Mouse (Mus musculus) kidney, postnatal 0 days (tissue): Measurements from ENCODE around the gene Olfr905. TPM values are rescaled to one million over a fixed set of nuclear protein-coding genes. Genes with fewer than 3 reads are reported as not detected.

Experiments used
- ATAC-seq: fragments of 200-750 bp; cut with Nextera tagmentation; replicated peaks from 2 replicates; pipeline ENCODE4 v1.8.0; 2017; ENCODE audit warnings: low read depth, moderate number of reproducible peaks, moderate TSS enrichment, moderate library complexity; ENCODE audit not compliant: low FRiP score
- DNase-seq: peaks from one replicate; pipeline ENCODE4 v3.0.0-alpha.2; 2016; ENCODE audit warnings: low spot score
- H3K27ac ChIP-seq: fragments of 300-500 bp; sonication (generic); 2 replicates; pipeline ENCODE4 v1.5.1; 2014; ENCODE audit warnings: mild to moderate bottlenecking
- H3K27me3 ChIP-seq: fragments of 300-500 bp; sonication (generic); 2 replicates; pipeline ENCODE4 v1.6.1; 2014; ENCODE audit warnings: low read length, mixed read lengths; ENCODE audit not compliant: insufficient read depth
- H3K36me3 ChIP-seq: fragments of 300-500 bp; sonication (generic); 2 replicates; pipeline ENCODE4 v1.6.1; 2014; ENCODE audit warnings: low read length, mixed read lengths; ENCODE audit not compliant: insufficient read depth
- H3K4me1 ChIP-seq: fragments of 300-500 bp; sonication (generic); replicated peaks from 2 replicates; pipeline ENCODE4 v1.6.1; 2014; ENCODE audit warnings: antibody characterized with exemption, low read length, mixed read lengths; ENCODE audit not compliant: insufficient read depth
- H3K4me2 ChIP-seq: fragments of 300-500 bp; sonication (generic); 2 replicates; pipeline ENCODE4 v1.6.1; 2014; ENCODE audit warnings: mild to moderate bottlenecking, low read length, moderate library complexity, mixed read lengths
- H3K4me3 ChIP-seq: fragments of 300-500 bp; sonication (generic); replicated peaks from 2 replicates; pipeline ENCODE4 v1.5.1; 2014; ENCODE audit warnings: low read depth, low read length
- H3K9ac ChIP-seq: fragments of 300-500 bp; sonication (generic); 2 replicates; pipeline ENCODE4 v1.6.1; 2014; ENCODE audit warnings: low read depth, low read length
- H3K9me3 ChIP-seq: fragments of 300-500 bp; sonication (generic); replicated peaks from 2 replicates; pipeline ENCODE4 v1.6.1; 2016; ENCODE audit warnings: low read length, inconsistent platforms, mixed read lengths
- CTCF ChIP-seq: IDR thresholded peaks from 2 replicates; pipeline ENCODE4 v1.5.1; 2016; ENCODE audit warnings: antibody characterized with exemption, low read depth, mild to moderate bottlenecking, moderate library complexity
- WGBS: fragments of 180-500 bp; shearing (Covaris S2); extraction: QIAGEN DNeasy Blood & Tissue Kit; methylation state at CpG from one replicate; pipeline ENCODE4 v1.1.7; 2014; 5-methylcytosine and 5-hydroxymethylcytosine counted together
- polyA plus RNA-seq: library from polyadenylated mRNA; unstranded; fragments of >200 nt; fragmentation: Nextera tagmentation; extraction: Ambion mirVana; gene quantifications from 2 replicates; pipeline ENCODE4 v1.2.1, GENCODE M21; 2015

Olfr905 gene
- polyA plus RNA-seq, 1 experiment from 2014 or later: not detected

GRCm38 (mm10) chr9:38495501-38495900 is 24.6 kb downstream of the Olfr905 start, which contains the start of gene Olfr907:
Gene Olfr907, plus strand, starts transcription at chr9:38495801.
- H3K4me3 ChIP-seq: no peak within 1 kb of the TSS
- H3K9me3 ChIP-seq: no peaks in the 10 kb centered on the region
- H3K4me2 ChIP-seq: no peak within 1 kb of the TSS
- DNase-seq (no peak), ATAC-seq (no peak)
- TF ChIP-seq CTCF: no peak
- H3K27me3 ChIP-seq: no peaks in the 10 kb centered on the region
- H3K27ac ChIP-seq: no peak within 1 kb of the TSS
- no peaks in the 10 kb centered on the region for H3K4me1 ChIP-seq
- H3K36me3 ChIP-seq: no peaks in the 10 kb centered on the region
- no peak within 1 kb of the TSS for H3K9ac ChIP-seq
- 77% methylated on average over 2 of the region's 2 CpGs for WGBS

- H3K4me2 ChIP-seq: no peak overlapping the region
- no peaks in the 10 kb centered on the region for H3K27me3 ChIP-seq
- no peak overlapping the region for H3K9ac ChIP-seq
- DNase-seq: no peak
- ATAC-seq: no peak
- H3K9me3 ChIP-seq: no peaks in the 10 kb centered on the region
- WGBS: 74% methylated on average over 2 of the region's 2 CpGs
- TF ChIP-seq CTCF: no peak
- H3K27ac ChIP-seq: no peak overlapping the region
- no peak overlapping the region for H3K4me3 ChIP-seq
- no peaks in the 10 kb centered on the region for H3K4me1 ChIP-seq
- no peaks in the 10 kb centered on the region for H3K36me3 ChIP-seq
Measured at GRCm38 (mm10) chr9:38512353-38512752, 41.4 kb downstream of the Olfr905 start.

- H3K4me2 ChIP-seq: no peak within 1 kb of the TSS
- no peak for DNase-seq
- H3K9ac ChIP-seq: no peak within 1 kb of the TSS
- H3K27ac ChIP-seq: no peak within 1 kb of the TSS
- WGBS: 79% methylated on average over 1 of the region's 1 CpGs
- H3K36me3 ChIP-seq: no peaks in the 10 kb centered on the region
- no peak for TF ChIP-seq CTCF
- no peak within 1 kb of the TSS for H3K4me3 ChIP-seq
- no peaks in the 10 kb centered on the region for H3K9me3 ChIP-seq
- no peaks in the 10 kb centered on the region for H3K27me3 ChIP-seq
- ATAC-seq: no peak
- H3K4me1 ChIP-seq: no peaks in the 10 kb centered on the region
Measured at GRCm38 (mm10) chr9:38521280-38521679, 50.4 kb downstream of the Olfr905 start, which contains the start of gene Olfr911-ps1. Gene Olfr911-ps1, plus strand, starts transcription at chr9:38521580.

Other genes starting within 250 kb of the Olfr905 start
- not detected in 2 replicates for gene Olfr143, start 218.3 kb upstream of the Olfr905 start, polyA plus RNA-seq
- not detected in 2 replicates for gene Olfr895, start 203.3 kb upstream of the Olfr905 start, polyA plus RNA-seq
- not detected in 2 replicates for gene Olfr896-ps1, start 180.0 kb upstream of the Olfr905 start, polyA plus RNA-seq
- not detected in 2 replicates for gene Olfr25, start 142.0 kb upstream of the Olfr905 start, polyA plus RNA-seq
- not detected in 2 replicates for gene Olfr898, start 122.7 kb upstream of the Olfr905 start, polyA plus RNA-seq
- not detected in 2 replicates for gene Olfr250, start 104.2 kb upstream of the Olfr905 start, polyA plus RNA-seq
- gene Olfr251, start 94.0 kb upstream of the Olfr905 start, polyA plus RNA-seq: not detected in 2 replicates
- not detected in 2 replicates for gene Olfr147, start 69.4 kb upstream of the Olfr905 start, polyA plus RNA-seq
- gene Olfr901, start 41.7 kb upstream of the Olfr905 start, polyA plus RNA-seq: not detected in 2 replicates
- gene Olfr902, start 23.5 kb upstream of the Olfr905 start, polyA plus RNA-seq: not detected in 2 replicates
- gene Olfr904, start 8.0 kb upstream of the Olfr905 start, polyA plus RNA-seq: not detected in 2 replicates
- not detected in 2 replicates for gene Olfr906, start 16.0 kb downstream of the Olfr905 start, polyA plus RNA-seq
- gene Olfr907, start 24.7 kb downstream of the Olfr905 start, polyA plus RNA-seq: not detected in 2 replicates
- not detected in 2 replicates for gene Olfr911-ps1, start 50.5 kb downstream of the Olfr905 start, polyA plus RNA-seq
- not detected in 2 replicates for gene Olfr910, start 66.7 kb downstream of the Olfr905 start, polyA plus RNA-seq
- gene Olfr912, start 109.1 kb downstream of the Olfr905 start, polyA plus RNA-seq: not detected in 2 replicates
- gene Olfr913, start 121.7 kb downstream of the Olfr905 start, polyA plus RNA-seq: not detected in 2 replicates
- gene Olfr914, start 134.0 kb downstream of the Olfr905 start, polyA plus RNA-seq: not detected in 2 replicates
- not detected in 2 replicates for gene Olfr916, start 188.8 kb downstream of the Olfr905 start, polyA plus RNA-seq
- gene Olfr917, start 194.7 kb downstream of the Olfr905 start, polyA plus RNA-seq: not detected in 2 replicates
- gene Olfr918, start 203.5 kb downstream of the Olfr905 start, polyA plus RNA-seq: not detected in 2 replicates
- gene Olfr919, start 232.6 kb downstream of the Olfr905 start, polyA plus RNA-seq: not detected in 2 replicates
- 23.0 and 24.7 TPM in 2 replicates for gene Vwa5a, start 247.2 kb downstream of the Olfr905 start, polyA plus RNA-seq